Mouse (Mus musculus): ENCODE data around the gene Rapsn.

- TF ChIP-seq CTCF (IDR thresholded peaks at IDR 0.05) (no peak), EP300 (IDR thresholded peaks at IDR 0.05; ENCODE audit: insufficient read depth, low read depth, low read length) (no peak)
Observed at GRCm38 (mm10) chr2:91081775-91082695, 46.6 kb downstream of the Rapsn start, which contains the start of gene Spi1.
